Comparison of ENCODE assay signal across 19 mouse cellular contexts in the genomic region with DNA sequence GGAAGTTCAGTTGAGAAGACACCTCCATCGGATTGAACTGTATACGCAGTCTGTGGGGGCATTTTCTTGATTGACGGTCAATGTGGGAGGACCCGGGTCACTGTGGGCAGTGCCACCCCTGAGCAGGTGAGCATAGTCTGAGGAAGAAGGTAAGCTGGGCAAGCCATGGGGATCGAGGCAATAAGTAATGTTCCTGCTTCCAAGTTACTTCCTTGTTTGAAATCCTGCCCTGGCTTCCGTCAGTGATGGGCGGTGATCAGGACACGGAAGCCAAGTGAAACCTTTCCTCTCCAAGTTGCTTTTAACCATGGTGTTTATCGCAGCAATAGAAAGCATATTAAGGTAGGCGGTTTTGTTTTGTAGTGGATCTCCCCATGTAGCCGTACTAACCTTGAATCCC. TPM values are rescaled to one million over a fixed set of nuclear protein-coding genes. Genes with fewer than 3 reads are reported as not detected.
DNase-seq lines count a peak whose midpoint lies in the region; ATAC-seq and TF ChIP-seq lines count a peak whose summit lies in the region.
"Had no signal": no experiment of that assay in that cellular context is flagged by ENCODE, and none has a peak within 500 bp of the region (broad histone marks: within the 10 kb centered on the region; RNA-seq: fewer than 3 reads in every experiment).

No protein-coding gene starts in this region.

- 81% methylated on average over 11 of the region's 11 CpGs for WGBS in liver, adult 2 months
- 64% methylated on average over 11 of the region's 11 CpGs for WGBS in bone marrow, adult 2 months
- 71% methylated on average over 11 of the region's 11 CpGs for WGBS in liver, embryonic 14.5 days (ENCODE audit: insufficient replicate concordance)
- WGBS in small intestine, adult 2 months = 53% methylated on average over 11 of the region's 11 CpGs

- no peak for TF ChIP-seq CTCF in liver, adult 2 months (IDR thresholded peaks at IDR 0.05; ENCODE audit: low read depth, low read length)
- no peak for TF ChIP-seq CTCF in bone marrow, adult 2 months (IDR thresholded peaks at IDR 0.05; ENCODE audit: control insufficient read depth, insufficient read depth, low read length)
- no peak for TF ChIP-seq CTCF in liver, embryonic 14.5 days (IDR thresholded peaks at IDR 0.05; ENCODE audit: low read depth)
- no peak for TF ChIP-seq CTCF in small intestine, adult 2 months (IDR thresholded peaks at IDR 0.05; ENCODE audit: extremely low read depth, insufficient read length, insufficient replicate concordance, low read depth, low read length)

- H3K4me1 ChIP-seq in liver, adult 2 months (ENCODE audit: control insufficient read depth, insufficient read depth, low read length) = no peaks in the 10 kb centered on the region
- H3K4me1 ChIP-seq in bone marrow, adult 2 months (ENCODE audit: control insufficient read depth, insufficient read depth, low read length) = no peaks in the 10 kb centered on the region; the same call in 1 of the 2 replicates
- H3K4me1 ChIP-seq in liver, embryonic 14.5 days (replicated peaks; ENCODE audit: control insufficient read depth in 2 of 2, insufficient read depth in 2 of 2, low read length in 1 of 2) = peaks cover 13 to 21% of the 10 kb centered on the region in 2 experiments
- H3K4me1 ChIP-seq in small intestine, adult 2 months (ENCODE audit: control insufficient read depth, insufficient read depth, insufficient read length, low read length) = peaks cover 9% of the 10 kb centered on the region
- H3K4me1 ChIP-seq: forebrain, embryonic 13.5 days; heart, embryonic 10.5 days had no signal

- no peak overlapping the region for H3K4me2 ChIP-seq in liver, embryonic 14.5 days (ENCODE audit: low read depth)
- H3K4me2 ChIP-seq: forebrain, embryonic 13.5 days; lung, embryonic 14.5 days had no signal

- ATAC-seq in liver, embryonic 14.5 days (ENCODE audit: insufficient read depth) = no peak
- no peak for ATAC-seq in activated CD4-positive, CD25-positive, alpha-beta regulatory T cell, adult 4 months
- ATAC-seq: forebrain, embryonic 13.5 days had no signal

- H3K9me3 ChIP-seq in liver, embryonic 14.5 days (ENCODE audit: control insufficient read depth, low read length) = no peaks in the 10 kb centered on the region
- H3K9me3 ChIP-seq: forebrain, embryonic 13.5 days; heart, embryonic 10.5 days had no signal

- TF ChIP-seq POLR2A in liver, adult 2 months (IDR thresholded peaks at IDR 0.05; ENCODE audit: extremely low read depth, insufficient read depth, low read length) = no peak
- no peak for TF ChIP-seq POLR2A in bone marrow, adult 2 months (IDR thresholded peaks at IDR 0.05; ENCODE audit: borderline replicate concordance, control insufficient read depth, low read depth, low read length)
- TF ChIP-seq POLR2A in small intestine, adult 2 months (IDR thresholded peaks at IDR 0.05; ENCODE audit: low read depth, low read length) = no peak

- H3K36me3 ChIP-seq in liver, adult 2 months (ENCODE audit: control insufficient read depth, insufficient read depth, low read length) = no peaks in the 10 kb centered on the region
- H3K36me3 ChIP-seq in liver, embryonic 14.5 days (replicated peaks; ENCODE audit: control insufficient read depth, insufficient read depth, low read depth) = no peaks in the 10 kb centered on the region
- H3K36me3 ChIP-seq in small intestine, adult 2 months (ENCODE audit: control insufficient read depth, insufficient read depth, low read length) = no peaks in the 10 kb centered on the region
- H3K36me3 ChIP-seq: heart, embryonic 10.5 days had no signal

- peak; percentile 15 for DNase-seq in liver, adult 2 months (ENCODE audit: extremely low read depth, low read depth, low spot score)
- DNase-seq in liver = no peak
- DNase-seq in liver, embryonic 14.5 days (ENCODE audit: low read depth in 3 of 3, low spot score in 3 of 3) = no peak
- no peak for DNase-seq in gastrocnemius, postnatal 4 days (ENCODE audit: low spot score in 2 of 2)
- DNase-seq: cerebellum, adult 8-10 months; gastrocnemius, postnatal 25 days; heart, postnatal 10 days; kidney, adult 11 months; kidney, postnatal 25 days; left cerebral cortex, postnatal 4 days; lung, embryonic 14.5 days; retina, postnatal 1 day; thymus, postnatal 14 days had no signal

- no peak overlapping the region for H3K27ac ChIP-seq in liver, adult 2 months (replicated peaks; ENCODE audit: insufficient read depth, low read depth, low read length)
- H3K27ac ChIP-seq in bone marrow, adult 2 months (ENCODE audit: control insufficient read depth, insufficient read depth, low read depth, low read length, poor library complexity) = no peak overlapping the region
- H3K27ac ChIP-seq in liver, embryonic 14.5 days = peak overlapping the region; percentile 28; the same call in 1 of the 2 replicates
- H3K27ac ChIP-seq in small intestine, adult 2 months (ENCODE audit: insufficient read depth, low read depth, low read length) = peak overlapping the region; percentile 60
- H3K27ac ChIP-seq: forebrain, embryonic 13.5 days; heart, embryonic 10.5 days had no signal

- TF ChIP-seq EP300 in liver, embryonic 14.5 days (IDR thresholded peaks at IDR 0.05; ENCODE audit: low read depth) = no peak

- H3K27me3 ChIP-seq in liver, adult 2 months (ENCODE audit: control insufficient read depth, insufficient read depth, low read length) = no peaks in the 10 kb centered on the region
- H3K27me3 ChIP-seq in liver, embryonic 14.5 days (ENCODE audit: control insufficient read depth, insufficient read depth, low read length) = no peaks in the 10 kb centered on the region
- H3K27me3 ChIP-seq in small intestine, adult 2 months (ENCODE audit: control insufficient read depth, insufficient read depth, low read length) = no peaks in the 10 kb centered on the region
- H3K27me3 ChIP-seq: forebrain, embryonic 13.5 days had no signal

- no peaks in the 10 kb centered on the region for H3K79me2 ChIP-seq in liver, adult 2 months (ENCODE audit: control insufficient read depth, insufficient read depth, low read length)

- no peak overlapping the region for H3K9ac ChIP-seq in liver, adult 2 months (ENCODE audit: low read depth, low read length)
- no peak overlapping the region for H3K9ac ChIP-seq in liver, embryonic 14.5 days (replicated peaks)
- H3K9ac ChIP-seq: forebrain, embryonic 13.5 days; lung, embryonic 14.5 days had no signal

- no peak overlapping the region; the same call in 1 of the 2 replicates for H3K4me3 ChIP-seq in liver, adult 2 months (ENCODE audit: insufficient read depth, low read depth, low read length)
- H3K4me3 ChIP-seq in bone marrow, adult 2 months (replicated peaks; ENCODE audit: control insufficient read depth, low read depth, low read length) = peak overlapping the region; percentile 44
- no peak overlapping the region for H3K4me3 ChIP-seq in liver, embryonic 14.5 days (ENCODE audit: insufficient read depth in 1 of 2, low read depth in 2 of 2, low read length in 2 of 2)
- peak overlapping the region; percentile 52 for H3K4me3 ChIP-seq in small intestine, adult 2 months (ENCODE audit: low read depth, low read length)
- H3K4me3 ChIP-seq: forebrain, embryonic 13.5 days; heart, embryonic 10.5 days had no signal

RNA-seq across cellular contexts. Expression of a gene that starts 7.8 kb away (rescaled TPM):
- total RNA-seq in liver, adult 2 months (2014; rRNA removed) = 1.3 and 1.7 TPM in 2 replicates
- polyA plus RNA-seq in liver, adult 2 months (2012; rRNA removed) = 1.6 and 1.7 TPM in 2 replicates
- polyA plus RNA-seq in bone marrow, adult 2 months (2011; ENCODE audit: insufficient read depth, insufficient read length, low replicate concordance, missing spikeins) = 1.3 and 4.9 TPM in 2 replicates
- 1.8 and 2.1 TPM in 2 replicates for polyA plus RNA-seq in liver, embryonic 14.5 days (2012; rRNA removed)
- polyA plus RNA-seq in liver, embryonic 14.5 days (2014; fragmentation: Nextera tagmentation; extraction: Ambion mirVana) = 0.41 and 1.1 TPM in 2 replicates
- 2.3 and 5.0 TPM in 2 replicates for polyA plus RNA-seq in small intestine, adult 2 months (2012; rRNA removed)
- total RNA-seq in gastrocnemius, postnatal 4 days (2021) = 1 to 10 TPM; 6.7 to 7.5 TPM
- 1 to 10 TPM; 4.4 to 5.3 TPM for polyA plus RNA-seq in activated CD4-positive, CD25-positive, alpha-beta regulatory T cell, adult 4 months (2017; shearing (Covaris generic))

RNA-seq across cellular contexts. Expression of a gene that starts 50.2 kb away (rescaled TPM):
- total RNA-seq in liver, adult 2 months (2014; rRNA removed) = 24.7 and 32.8 TPM in 2 replicates
- 14.7 and 16.7 TPM in 2 replicates for polyA plus RNA-seq in liver, adult 2 months (2012; rRNA removed)
- polyA plus RNA-seq in bone marrow, adult 2 months (2011; ENCODE audit: insufficient read depth, insufficient read length, low replicate concordance, missing spikeins) = 22.7 and 62.2 TPM in 2 replicates
- polyA plus RNA-seq in liver, embryonic 14.5 days (2012; rRNA removed) = 22.3 and 24.5 TPM in 2 replicates
- 33.2 and 33.8 TPM in 2 replicates for polyA plus RNA-seq in liver, embryonic 14.5 days (2014; fragmentation: Nextera tagmentation; extraction: Ambion mirVana)
- 5.4 and 9.6 TPM in 2 replicates for polyA plus RNA-seq in small intestine, adult 2 months (2012; rRNA removed)
- 10 to 100 TPM; 28.2 to 28.8 TPM for total RNA-seq in gastrocnemius, postnatal 4 days (2021)
- polyA plus RNA-seq in activated CD4-positive, CD25-positive, alpha-beta regulatory T cell, adult 4 months (2017; shearing (Covaris generic)) = 100 to 1,000 TPM; 117 TPM

RNA-seq across cellular contexts. Expression of a gene that starts 50.5 kb away (rescaled TPM):
- 40.3 and 47.2 TPM in 2 replicates for total RNA-seq in liver, adult 2 months (2014; rRNA removed)
- 15.1 and 17.2 TPM in 2 replicates for polyA plus RNA-seq in liver, adult 2 months (2012; rRNA removed)
- 178 and 215 TPM in 2 replicates for polyA plus RNA-seq in bone marrow, adult 2 months (2011; ENCODE audit: insufficient read depth, insufficient read length, low replicate concordance, missing spikeins)
- polyA plus RNA-seq in liver, embryonic 14.5 days (2012; rRNA removed) = 45.8 and 60.8 TPM in 2 replicates
- 241 and 248 TPM in 2 replicates for polyA plus RNA-seq in liver, embryonic 14.5 days (2014; fragmentation: Nextera tagmentation; extraction: Ambion mirVana)
- polyA plus RNA-seq in small intestine, adult 2 months (2012; rRNA removed) = 3.7 and 6.1 TPM in 2 replicates
- 100 to 1,000 TPM; 166 to 179 TPM for total RNA-seq in gastrocnemius, postnatal 4 days (2021)
- polyA plus RNA-seq in activated CD4-positive, CD25-positive, alpha-beta regulatory T cell, adult 4 months (2017; shearing (Covaris generic)) = 100 to 1,000 TPM; 309 to 413 TPM

RNA-seq across cellular contexts. Expression of a gene that starts 55.0 kb away (rescaled TPM):
- total RNA-seq in liver, adult 2 months (2014; rRNA removed) = 0.07 TPM in 1 of 2 replicates, not detected in the other
- 0.04 TPM in 1 of 2 replicates, not detected in the other for polyA plus RNA-seq in liver, adult 2 months (2012; rRNA removed)
- polyA plus RNA-seq in bone marrow, adult 2 months (2011; ENCODE audit: insufficient read depth, insufficient read length, low replicate concordance, missing spikeins) = not detected in 2 replicates
- 0.31 and 0.39 TPM in 2 replicates for polyA plus RNA-seq in liver, embryonic 14.5 days (2012; rRNA removed)
- 0.80 and 0.91 TPM in 2 replicates for polyA plus RNA-seq in liver, embryonic 14.5 days (2014; fragmentation: Nextera tagmentation; extraction: Ambion mirVana)
- 0.05 TPM in 1 of 2 replicates, not detected in the other for polyA plus RNA-seq in small intestine, adult 2 months (2012; rRNA removed)
- not detected for total RNA-seq in gastrocnemius, postnatal 4 days (2021)
- not detected for polyA plus RNA-seq in activated CD4-positive, CD25-positive, alpha-beta regulatory T cell, adult 4 months (2017; shearing (Covaris generic))
- total RNA-seq: common myeloid progenitor, adult 5-6 weeks; gastrocnemius, postnatal 25 days had no signal

Comparison
In these comparisons a context has a peak if more than half of its experiments do, and no peak if none do; other contexts are left out.
1. H3K27ac ChIP-seq: peak in liver, embryonic 14.5 days (single experiment) and small intestine, adult 2 months (single experiment); none in liver, adult 2 months (single experiment) and bone marrow, adult 2 months (single experiment).
2. H3K4me3 ChIP-seq: peak in bone marrow, adult 2 months (single experiment) and small intestine, adult 2 months (single experiment); none in liver, adult 2 months (single experiment) and liver, embryonic 14.5 days (0 of 2).